ENCODE assay signal across 8 mouse cellular contexts in the genomic region with DNA sequence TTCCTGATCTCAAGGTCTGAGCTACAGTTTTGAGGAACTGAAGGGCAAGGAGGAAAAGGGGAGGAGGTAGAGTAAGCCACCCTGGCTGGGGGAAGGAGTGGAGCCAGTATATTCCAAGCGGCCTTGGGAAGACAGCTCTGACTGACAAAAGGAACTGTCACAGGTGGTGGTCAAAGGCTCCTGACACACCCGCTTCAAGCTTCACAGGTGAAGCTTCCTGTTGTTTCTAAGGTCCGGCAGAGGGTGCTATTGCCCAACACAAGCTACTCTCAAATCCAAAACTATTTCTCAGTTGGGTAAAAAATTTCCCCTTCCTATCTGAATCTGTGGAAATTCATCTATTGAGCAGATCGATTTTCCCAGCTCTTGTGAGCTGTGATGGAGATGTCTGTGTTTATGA. TPM values are rescaled to one million over a fixed set of nuclear protein-coding genes. Genes with fewer than 3 reads are reported as not detected.
DNase-seq lines count a peak whose midpoint lies in the region; ATAC-seq and TF ChIP-seq lines count a peak whose summit lies in the region.
"Had no signal": no experiment of that assay in that cellular context is flagged by ENCODE, and none has a peak within 500 bp of the region (broad histone marks: within the 10 kb centered on the region; RNA-seq: fewer than 3 reads in every experiment).

No protein-coding gene starts in this region.

- DNase-seq in layer of hippocampus, adult 11-12 months (ENCODE audit: low spot score) = peak; percentile 4
- no peak for DNase-seq in layer of hippocampus, adult 9-10 months (ENCODE audit: low spot score)
- peak; percentile 7 for DNase-seq in CD4-positive helper T cell, adult 2 months (ENCODE audit: low read depth, low spot score)
- DNase-seq in Patski (ENCODE audit: low read depth, low spot score) = no peak
- DNase-seq in kidney, postnatal 25 days = peak; percentile 40 to 41
- peak; percentile 20 for DNase-seq in yolk sac, embryonic 10.5 days (ENCODE audit: low spot score)

- H3K27me3 ChIP-seq in Patski = peaks cover 6% of the 10 kb centered on the region
- H3K27me3 ChIP-seq: limb, embryonic 12.5 days had no signal

- POLR2A ChIA-PET in Patski (lab: Charles Lee) = interaction anchor here (0.6 to 1.1 kb wide), 2 partner anchors 116 to 1115 kb away, joined by 4 to 7 read pairs; a partner anchor contains a TSS

- TF ChIP-seq CTCF in Patski (IDR thresholded peaks at IDR 0.05) = peak; percentile 68

- CTCF ChIA-PET in Patski (lab: Charles Lee) = interaction anchor here (0.6 to 2.2 kb wide), 15 partner anchors 12 to 486 kb away, joined by 3 to 16 read pairs (median 3); a partner anchor contains a TSS

- in situ Hi-C loops in Patski (cut with MboI; ENCODE audit: low pct_unique_long_range_greater_than_20kb) = loop anchor here (5.0 kb wide), 2 partner anchors 401 to 461 kb away; no protein-coding TSS in a partner anchor

- peak; percentile 34 for ATAC-seq in Patski
- ATAC-seq in inflammation-experienced regulatory T-cells, adult 6 months = no peak

RNA-seq across cellular contexts. Expression of a gene that starts 31.1 kb away (rescaled TPM):
- 0.05 TPM for polyA plus RNA-seq in Patski (2021)
- polyA plus RNA-seq in inflammation-experienced regulatory T-cells, adult 6 months (2017; shearing (Covaris generic)) = under 1 TPM in 1 of 3 experiments, not detected in 2; 0.24 TPM

Comparison
In these comparisons a context has a peak if more than half of its experiments do, and no peak if none do; other contexts are left out.
1. DNase-seq: peak in layer of hippocampus, adult 11-12 months (single experiment), CD4-positive helper T cell, adult 2 months (single experiment), kidney, postnatal 25 days (2 of 2) and yolk sac, embryonic 10.5 days (single experiment); none in layer of hippocampus, adult 9-10 months (single experiment) and Patski (single experiment).